Mouse (Mus musculus) 3134 (cell line): ENCODE results near the gene Rexo1.
"Not testable (repeated sequence)": the region's sequence is repeated elsewhere in the genome, so short reads cannot be mapped to it uniquely, and the experiment has no call there.

ENCODE experiments used
- DNase-seq: peaks from one replicate; pipeline ENCODE4 v3.0.0-alpha.2; 2011; ENCODE audit warnings: low spot score; ENCODE audit not compliant: insufficient read length; ENCODE audit errors: extremely low read depth

Rexo1 gene

DNA sequence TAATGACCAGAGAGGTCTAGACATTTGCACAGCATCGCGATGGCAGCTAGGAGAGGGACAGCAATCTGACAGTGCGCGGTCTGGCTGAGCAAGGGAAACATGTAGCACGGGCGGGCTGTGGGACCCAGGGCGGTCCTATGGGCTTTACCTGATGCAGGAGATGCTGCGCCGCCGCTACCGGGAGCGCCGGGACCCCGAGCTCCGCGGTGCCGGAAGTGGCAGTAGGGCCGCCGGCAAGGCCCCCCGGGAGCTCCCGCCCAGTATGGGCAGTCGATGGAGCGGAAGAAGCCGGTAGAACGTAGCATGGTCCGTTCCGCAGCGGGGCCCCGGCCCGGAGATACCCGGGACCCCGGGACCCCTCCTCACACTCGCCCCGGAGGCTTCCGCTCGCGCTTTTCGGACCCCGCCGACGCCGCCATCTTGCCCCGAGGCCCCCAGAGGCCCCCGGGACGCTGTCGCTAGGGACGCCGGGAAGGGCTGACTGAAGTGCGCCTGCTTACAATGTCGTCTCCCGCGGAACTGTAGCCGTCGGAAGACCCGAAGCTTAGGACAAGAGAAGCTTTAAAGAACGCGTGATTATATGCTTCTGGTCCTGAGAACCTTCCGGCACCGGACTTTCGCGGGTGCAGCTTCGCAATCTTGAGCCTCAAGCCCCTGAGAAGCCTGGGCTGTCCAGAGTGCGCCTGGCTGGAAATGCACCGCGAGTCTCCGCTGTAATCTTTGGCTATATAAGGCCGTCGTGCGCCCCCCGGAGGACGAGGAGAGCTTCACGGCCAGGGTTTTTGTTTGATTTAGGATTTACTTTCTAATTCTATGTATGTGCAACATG lies at the start of gene Rexo1:
TSS of gene Rexo1 (minus strand) at position 445 of the 829 bp plus-strand sequence.
- DNase-seq = peak; percentile 91

DNA sequence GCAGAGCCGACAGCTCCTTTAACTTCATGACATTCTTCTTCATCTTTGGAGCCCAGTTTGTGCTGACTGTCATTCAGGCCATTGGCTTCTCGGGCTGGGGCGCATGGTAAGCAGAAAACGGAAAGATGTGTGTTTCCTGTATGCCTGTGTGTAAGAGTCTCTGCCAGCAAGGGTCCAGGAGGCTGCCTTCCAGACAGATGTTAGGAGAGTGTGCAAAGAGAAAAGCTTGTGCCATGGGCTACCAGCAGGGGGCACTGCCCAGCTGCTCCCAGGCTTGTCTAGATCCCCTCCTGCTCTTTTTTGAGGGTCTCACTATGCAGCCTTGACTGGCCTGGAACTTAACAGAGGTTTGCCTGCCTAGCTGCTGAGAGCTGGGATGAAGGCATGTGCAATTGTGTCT lies 49.7 kb upstream of the Rexo1 start:
- no peak for DNase-seq

DNA sequence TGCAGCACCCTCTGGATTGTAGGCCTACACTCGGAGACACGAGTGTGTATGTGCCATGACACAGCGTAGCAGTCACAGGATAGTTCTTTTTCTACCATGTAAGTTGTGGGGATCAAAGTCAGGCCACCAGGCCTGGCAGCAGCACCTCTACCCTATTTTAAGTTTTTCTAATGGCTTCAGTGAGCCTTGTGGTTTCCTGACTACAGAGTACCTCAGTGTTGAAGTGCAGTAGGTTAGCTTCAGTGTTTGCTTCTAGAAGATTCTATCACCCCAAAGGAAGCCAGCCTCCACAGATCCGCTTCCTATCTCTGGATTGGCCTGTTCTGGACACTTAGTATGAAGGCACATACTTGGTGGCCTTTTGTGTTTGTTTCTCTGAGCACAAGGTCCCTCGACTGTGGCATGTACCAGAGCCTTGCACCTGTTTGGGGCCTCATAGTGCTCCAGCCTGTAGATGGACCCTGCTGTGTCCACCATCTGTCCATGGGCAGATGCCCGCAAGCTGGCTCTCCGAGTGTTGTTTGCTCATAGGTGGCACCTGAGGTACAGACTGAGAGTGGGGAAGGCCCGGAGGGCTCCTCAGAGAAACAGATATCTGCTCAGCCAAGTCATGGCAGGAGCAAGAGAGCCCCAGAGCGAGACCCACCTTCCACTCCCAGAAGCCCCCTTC lies 48.9 kb upstream of the Rexo1 start:
- no peak for DNase-seq

DNA sequence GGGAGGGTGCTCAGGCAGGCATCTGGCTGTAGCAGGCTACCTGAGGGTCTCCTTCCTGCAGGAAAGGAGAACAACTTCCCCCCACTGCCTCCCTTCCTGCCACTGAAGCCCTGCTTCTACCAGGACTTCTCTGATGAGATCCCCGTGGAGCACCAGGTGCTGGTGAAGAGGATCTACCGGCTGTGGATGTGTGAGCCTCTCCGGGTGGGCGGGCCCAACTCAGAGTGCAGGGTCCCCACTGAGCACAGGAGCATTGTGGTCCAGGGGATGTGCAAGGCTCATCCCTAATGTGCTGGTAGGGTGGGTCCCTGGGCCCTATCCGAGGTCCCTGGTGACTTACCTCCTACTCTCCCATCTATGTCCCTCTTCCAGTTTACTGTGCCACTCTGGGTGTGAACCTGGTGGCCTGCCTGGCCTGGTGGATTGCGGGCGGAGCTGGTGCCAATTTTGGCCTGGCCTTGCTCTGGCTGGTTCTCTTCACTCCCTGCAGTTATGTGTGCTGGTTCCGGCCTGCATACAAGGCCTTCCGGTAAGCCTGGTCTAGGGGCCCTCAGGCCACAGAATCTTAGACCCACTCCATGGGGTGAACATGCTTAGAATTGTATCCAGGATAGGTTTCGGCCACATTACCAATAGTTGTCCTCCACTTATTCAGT lies 48.0 kb upstream of the Rexo1 start:
- DNase-seq = no peak

DNA sequence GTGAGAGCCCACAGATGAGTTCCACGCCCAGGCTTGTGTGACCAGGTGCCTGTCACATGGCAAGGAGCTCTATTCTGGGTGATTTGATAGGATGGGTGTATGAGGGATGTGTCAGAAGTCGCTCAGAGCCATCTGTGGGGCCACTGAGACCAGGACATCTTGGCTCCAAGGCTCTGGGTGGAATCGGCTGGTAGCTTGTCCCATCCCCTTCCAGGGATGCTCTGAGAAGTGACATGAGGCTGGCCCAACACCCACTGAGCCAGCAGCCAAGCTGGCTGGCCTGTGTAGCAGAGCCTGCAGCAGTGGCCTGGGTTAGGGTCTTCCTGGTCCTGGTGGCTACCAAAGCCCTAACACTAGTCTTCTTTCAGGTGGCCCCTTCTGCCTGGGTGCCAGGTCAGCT lies 47.1 kb upstream of the Rexo1 start:
- DNase-seq = no peak

DNA sequence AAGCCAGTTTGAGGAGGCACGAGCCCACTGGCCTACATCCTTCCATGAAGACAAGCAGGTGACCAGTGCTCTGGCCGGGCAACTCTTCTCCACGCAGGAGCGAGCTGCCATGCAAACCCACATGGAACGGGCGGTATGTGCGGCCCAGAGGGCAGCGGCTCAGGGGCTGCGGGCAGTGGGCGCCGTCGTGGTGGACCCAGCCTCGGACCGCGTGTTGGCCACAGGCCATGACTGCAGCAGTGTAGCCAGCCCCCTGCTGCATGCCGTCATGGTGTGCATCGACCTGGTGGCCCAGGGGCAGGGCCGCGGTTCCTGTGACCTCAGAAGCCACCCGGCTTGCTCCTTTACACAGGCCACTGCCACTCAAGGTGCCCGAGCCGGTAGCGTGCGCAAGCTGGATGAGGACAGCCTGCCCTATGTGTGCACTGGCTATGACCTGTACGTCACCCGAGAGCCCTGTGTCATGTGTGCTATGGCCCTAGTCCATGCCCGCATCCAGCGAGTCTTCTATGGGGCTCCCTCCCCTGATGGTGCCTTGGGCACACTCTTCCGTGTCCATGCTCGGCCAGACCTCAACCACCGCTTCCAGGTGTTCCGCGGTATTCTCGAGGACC lies 45.5 kb upstream of the Rexo1 start:
- DNase-seq = no peak

DNA sequence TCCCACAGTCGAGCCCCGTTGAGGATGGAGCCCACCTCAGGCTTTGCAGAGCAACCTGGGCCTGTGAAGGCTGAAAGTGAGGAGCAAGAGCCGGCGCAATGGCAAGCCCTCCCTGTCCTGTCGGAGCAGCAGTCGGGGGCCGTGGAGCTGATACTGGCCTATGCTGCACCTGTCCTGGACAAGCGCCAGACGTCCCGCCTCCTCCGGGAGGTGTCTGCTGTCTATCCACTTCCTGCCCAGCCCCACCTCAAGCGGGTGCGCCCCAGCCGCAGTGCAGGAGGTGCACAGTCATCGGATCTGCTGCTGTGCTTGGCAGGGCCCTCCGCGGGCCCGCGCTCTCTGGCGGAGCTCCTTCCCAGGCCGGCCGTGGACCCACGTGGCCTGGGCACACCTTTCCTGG lies 44.9 kb upstream of the Rexo1 start:
- no peak for DNase-seq

DNA sequence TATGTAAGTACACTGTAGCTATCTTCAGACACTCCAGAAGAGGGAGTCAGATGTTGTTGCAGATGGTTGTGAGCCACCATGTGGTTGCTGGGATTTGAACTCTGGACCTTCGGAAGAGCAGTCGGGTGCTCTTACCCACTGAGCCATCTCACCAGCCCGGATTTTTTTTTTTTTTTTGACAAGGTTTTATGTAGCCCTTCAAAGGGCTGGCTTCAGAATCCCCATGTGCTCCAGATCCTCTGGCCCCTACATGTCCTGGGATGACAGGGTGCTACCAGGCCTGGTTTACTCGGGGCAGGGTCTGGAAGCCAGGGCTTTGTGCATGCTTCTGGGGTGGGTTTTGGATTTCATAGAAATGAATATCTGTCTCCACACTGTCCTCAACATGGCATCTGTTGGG lies 44.4 kb upstream of the Rexo1 start, which contains the start of gene Gm49322:
TSS of gene Gm49322 (plus strand) at position 301 of the 400 bp plus-strand sequence.
- DNase-seq = not testable (repeated sequence)

DNA sequence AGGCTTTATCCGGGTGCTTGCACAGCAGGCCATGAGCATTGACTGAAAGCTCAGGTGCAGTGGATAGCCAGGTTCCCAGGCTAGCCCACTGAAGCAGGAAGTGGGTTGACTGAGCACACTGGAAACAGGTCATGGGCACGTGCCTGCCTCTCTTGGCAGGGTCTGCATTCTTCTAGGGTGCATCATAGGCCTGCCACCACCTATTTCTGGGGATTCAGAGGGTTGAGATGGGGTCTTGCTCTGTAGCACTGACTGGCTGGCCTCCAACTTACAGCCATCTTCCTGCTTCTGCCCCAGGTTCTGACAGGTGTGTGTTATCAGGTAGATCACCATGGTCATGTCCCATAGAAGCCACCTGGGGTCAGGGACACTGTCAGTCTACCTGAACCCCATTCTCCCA lies 43.6 kb upstream of the Rexo1 start:
- DNase-seq = no peak

DNA sequence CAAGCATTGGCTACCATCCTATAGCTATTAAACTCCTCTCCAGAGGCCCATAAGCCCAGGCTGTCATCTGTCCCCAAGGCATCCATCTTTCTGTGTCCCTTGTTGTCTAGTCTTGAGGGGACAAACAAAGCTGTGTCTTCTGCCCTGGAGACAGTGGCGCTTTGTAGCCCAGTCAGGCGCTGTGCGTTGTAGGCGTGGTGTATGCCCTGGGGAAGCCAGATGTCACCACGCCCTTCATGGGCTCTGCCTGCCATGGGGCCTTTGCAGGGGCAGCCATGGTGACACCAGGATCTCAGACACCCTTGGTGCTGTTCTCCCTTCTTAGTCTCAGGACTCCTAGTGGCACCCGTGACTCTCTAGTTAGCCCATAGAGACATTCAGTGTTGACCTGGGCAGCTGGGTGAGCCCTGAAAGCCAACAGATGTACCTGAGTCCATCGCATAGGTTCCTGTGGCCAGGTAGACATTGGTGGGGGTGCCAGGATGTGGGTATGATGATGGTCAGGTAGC lies 42.7 kb upstream of the Rexo1 start:
- no peak for DNase-seq

DNA sequence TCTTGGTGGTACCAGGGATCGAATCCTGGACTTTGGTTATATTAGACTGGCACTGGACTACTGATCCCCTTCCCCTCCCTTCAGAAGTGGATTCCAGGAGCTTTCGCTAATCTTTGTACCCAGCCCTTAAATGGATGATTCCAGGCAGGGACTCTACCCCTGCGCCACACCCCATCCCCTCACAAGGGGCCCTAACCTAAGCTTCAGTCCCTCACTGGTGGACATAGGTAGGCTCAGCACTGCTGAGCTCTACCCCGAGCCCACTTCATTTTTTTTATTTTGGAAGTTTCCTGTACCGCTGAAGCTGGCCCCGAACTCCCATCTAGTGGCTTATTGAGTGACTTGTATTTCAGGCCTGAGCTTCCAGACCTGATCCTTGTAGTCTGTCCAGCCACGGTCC lies 42.0 kb upstream of the Rexo1 start:
- DNase-seq = no peak

DNA sequence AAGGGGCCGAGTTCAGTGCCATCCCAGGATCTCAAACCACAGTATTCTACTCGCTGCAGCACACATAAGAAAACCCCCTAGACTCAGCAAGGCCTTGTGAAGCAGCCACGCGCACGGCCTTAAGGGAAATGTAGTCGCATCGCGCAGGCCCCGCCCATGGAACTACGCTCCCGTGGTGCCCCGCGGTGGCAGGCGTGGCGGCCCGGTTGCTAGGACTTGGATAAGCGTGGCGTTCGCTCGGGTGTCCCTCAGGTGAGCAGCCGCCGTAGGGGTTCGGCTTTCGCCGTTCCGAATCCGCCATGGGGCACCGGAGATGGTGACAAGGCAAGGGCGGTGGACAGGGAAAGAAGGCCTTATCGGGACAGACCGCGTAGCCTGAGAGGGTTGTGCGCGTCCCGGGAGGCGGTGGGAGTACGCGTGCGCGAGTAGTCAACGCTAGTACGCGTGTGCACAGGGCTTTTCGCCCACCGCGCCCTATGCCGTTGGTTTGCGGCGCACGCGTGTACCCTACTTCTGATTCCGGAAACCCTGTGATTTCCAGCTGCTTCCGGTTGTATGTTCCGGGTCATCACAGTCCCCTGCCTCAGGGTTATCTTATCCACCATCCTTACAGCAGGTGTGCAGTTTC lies 41.5 kb upstream of the Rexo1 start, which contains the start of the genes Scamp4 and Adat3:
TSS of gene Scamp4 (plus strand) at position 175 of the 628 bp plus-strand sequence.
TSS of gene Adat3 (plus strand) at position 183 of the 628 bp plus-strand sequence.
- peak; percentile 98 for DNase-seq

DNA sequence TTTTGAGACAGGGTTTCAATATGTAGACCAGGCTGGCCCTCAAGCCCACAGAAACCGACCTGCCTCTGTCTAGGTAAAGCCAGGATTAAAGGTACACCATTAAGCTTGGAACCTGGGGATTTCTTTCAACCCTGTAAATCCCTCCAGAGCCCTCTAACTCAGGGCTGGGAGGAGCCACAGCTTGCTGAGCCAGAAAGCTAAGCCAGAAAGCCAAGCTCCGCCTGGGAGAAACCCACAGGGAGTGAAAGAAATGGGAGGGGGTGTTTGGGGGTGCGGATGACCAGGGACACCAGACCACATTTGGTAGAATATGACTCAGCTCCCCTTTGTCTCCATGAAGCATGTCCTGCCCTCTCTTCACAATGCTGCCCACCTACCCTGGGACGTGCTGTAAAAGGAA lies 35.0 kb upstream of the Rexo1 start:
- DNase-seq = no peak

DNA sequence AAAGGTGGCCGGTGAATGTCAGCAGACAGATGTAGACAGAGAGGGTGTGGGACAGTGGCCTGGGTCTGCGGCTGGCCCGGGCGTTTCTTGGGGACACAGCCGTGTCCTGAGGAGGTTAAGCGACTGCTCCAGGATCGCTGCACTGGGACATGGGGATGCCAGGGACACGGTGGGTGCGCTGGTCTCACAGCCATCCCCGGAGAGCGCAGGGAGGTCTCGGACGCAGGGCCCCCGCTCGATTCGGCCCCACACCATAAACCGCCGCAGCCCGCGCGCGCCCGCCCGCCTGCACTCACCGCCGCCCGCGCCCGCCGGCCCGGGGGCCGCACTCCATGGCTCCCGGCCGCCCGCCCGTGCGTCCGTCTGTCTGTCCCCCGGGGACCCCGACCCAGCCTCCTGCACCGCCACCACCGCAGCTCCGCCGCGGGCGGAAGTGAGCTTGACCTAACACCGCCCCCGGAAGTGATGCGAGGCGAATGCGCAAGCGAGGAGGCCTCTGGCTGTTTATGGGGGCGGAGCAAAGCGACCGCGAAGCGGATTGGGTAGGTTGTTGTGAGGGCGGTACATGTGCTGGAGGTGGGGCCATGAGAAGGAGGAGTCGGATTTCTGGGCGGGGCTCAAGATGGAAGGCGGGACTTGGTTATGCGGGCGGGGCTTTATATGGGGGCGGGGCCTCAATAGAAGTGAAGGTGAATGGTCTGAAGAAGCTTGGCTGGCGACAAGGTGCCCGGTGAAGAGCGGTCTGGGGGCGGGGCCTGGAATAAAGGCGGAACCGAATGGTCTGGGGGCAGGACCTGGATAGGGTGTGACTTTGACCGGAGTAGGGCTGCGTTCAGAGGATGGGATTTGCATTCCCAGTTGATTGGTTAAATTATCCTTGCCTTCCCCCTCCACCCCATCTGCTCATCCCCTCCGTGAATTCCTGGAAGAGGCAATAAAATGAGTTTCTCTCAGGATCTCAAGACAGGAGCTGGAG lies 28.8 kb upstream of the Rexo1 start, which contains the start of gene Abhd17a:
TSS of gene Abhd17a (minus strand) at position 463 of the 976 bp plus-strand sequence.
- DNase-seq = peak; percentile 98

DNA sequence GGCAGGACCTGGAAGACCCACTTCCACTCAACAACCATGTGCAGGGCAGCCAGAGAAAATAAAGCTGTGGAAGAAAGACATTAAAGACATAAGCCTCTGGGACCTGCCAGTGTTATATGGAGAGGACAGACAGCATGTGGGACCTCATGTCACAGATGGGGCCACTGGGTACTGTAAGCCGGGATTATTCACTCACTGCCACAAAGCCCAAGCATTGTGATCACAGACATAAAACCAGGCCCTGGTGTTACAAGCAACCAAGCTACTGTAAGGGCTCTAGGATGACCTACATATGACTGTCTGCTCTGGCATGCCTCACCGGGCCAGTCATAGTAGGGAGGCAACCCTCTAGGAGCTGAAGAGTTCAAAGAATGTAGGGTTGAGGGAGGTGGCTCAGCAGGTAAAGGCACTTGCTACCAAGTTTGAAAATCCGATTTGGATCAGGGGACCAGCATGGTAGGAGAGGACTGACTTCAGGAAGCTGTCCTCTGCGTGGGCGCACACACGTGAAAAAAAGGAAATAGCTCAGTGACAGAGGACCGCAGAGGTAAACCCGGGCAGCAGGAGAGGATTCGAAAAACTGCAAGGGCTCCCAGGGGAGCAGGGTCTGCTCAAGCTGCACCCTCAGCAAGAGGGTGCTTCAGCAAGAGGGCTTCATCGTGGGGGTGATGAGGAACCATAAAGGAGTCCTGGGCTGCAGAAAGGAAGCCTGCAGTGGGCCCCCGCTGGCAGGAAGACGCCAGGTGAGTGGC lies 27.9 kb upstream of the Rexo1 start:
- DNase-seq = no peak

DNA sequence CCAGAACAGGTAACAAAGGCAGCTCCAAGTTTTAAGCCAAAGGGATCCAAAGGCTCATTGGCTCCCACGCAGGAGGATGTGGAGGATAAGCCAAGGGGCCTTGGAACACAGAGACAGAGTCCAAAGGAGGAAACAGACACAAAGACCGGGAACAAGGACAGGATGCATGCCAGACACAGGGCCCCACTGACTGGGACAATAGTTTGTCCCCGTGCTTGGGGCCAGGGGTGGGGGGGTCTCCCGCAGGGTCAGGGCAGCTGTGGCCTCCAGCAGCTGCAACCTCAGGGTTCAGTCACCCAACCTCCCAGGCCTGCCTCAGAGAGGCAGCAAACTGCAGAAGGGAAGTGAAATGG lies 25.9 kb upstream of the Rexo1 start:
- DNase-seq = no peak

DNA sequence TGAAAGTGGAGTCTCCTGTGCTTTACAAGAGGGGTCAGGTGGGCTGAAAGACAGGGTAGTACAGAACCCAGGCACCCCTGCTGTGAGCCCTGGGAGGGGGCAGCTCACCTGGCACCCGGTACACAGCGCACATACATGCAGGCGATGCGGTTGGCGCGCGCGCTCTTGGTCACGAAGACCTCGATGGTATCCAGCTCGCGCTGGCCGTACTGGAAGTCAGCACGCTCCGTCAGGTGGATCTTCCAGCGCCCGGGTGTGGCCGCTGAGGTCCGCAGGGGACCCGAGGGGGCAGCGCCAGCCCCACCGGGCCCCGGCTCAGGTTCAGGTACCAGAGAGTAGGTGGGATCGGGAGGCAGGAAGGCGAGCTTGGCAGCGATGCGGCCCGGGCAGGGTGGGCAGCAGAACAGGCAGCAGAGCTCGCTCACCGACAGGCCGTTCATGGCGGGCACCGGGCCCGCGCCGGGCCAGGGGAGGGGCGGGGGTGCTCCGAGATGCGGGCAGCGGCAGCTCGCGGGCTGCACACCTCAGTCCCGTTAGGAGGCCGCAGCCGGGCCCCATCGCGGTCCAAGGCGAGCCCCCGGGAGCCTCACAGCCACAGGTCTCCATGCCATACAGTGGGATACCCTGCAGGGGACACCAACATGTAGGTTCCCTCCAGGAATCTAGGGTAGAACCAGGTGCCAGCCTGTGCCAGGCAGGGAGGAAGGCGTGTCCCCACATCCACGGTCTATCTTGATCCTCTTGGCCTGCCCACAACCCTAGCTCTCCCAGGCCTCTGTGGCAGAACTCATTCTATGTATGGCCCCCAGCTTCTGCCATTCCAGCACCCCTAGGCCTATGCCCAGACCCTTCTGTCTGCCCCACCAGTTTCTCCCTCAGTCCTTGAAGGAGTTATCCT lies 25.3 kb upstream of the Rexo1 start:
- DNase-seq = no peak
